Mouse (Mus musculus): ENCODE measurements at regions not wholly inside any gene's neighbourhood (a gene's known extent, or its start where the extent isn't known, plus 50 kb on each side); places are given as distances from the start of the nearest gene placed in this dataset.

DNA sequence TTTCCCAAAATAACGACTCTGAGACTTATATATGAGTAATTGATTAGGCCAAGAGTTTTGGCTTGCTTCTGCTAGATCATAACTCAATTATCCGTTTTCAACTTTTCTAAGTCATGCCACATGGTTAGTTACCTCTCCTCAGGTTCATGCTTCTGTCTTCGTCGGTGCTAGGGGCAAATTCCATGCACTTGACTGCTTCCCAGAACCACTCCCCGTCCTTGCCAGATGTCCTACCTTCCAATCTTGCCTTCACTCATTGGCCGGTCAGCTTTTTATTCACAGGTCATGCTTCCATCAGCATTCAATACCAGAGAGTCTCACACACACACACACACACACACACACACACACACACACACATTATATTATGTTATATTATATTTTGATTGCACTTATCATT lies 66.4 kb upstream of the Arhgap32 start:
- no peak for DNase-seq (ENCODE audit: low read depth, low spot score)

DNA sequence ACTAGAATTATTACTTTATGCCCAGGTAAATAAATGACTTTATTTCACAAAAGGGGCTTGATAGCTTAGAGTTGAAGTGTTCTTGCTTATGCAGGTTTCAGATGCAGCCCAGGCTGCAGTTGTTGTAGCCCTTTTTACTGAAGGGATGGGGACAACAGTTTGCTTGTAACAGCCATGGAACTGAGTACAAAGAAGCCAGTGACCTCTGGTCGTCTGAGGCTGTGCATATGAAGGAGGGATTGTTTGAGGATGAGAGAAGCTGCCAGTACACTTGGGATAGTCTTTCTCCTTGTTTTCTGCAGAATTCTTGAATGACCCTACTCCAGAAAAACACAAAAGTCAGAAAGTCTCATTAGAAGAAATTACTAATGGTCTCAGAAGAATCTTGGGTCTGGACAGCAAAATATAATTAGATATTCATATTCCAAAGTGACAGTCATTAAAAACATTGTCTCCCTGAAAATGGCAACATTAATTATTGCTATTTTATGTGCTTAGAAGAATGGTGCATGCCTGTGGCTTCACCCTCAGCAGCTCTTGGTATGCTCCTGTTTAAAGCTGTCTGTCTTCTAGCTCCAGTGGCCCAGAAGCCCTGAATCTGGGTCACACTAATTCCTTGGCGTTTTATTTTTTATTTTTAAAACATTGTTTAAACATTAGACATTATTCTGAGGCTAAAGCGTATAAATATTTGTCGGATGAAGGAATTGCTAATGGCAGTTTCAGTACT lies 61.9 kb upstream of the Arhgap32 start:
- DNase-seq (ENCODE audit: low read depth, low spot score): no peak

DNA sequence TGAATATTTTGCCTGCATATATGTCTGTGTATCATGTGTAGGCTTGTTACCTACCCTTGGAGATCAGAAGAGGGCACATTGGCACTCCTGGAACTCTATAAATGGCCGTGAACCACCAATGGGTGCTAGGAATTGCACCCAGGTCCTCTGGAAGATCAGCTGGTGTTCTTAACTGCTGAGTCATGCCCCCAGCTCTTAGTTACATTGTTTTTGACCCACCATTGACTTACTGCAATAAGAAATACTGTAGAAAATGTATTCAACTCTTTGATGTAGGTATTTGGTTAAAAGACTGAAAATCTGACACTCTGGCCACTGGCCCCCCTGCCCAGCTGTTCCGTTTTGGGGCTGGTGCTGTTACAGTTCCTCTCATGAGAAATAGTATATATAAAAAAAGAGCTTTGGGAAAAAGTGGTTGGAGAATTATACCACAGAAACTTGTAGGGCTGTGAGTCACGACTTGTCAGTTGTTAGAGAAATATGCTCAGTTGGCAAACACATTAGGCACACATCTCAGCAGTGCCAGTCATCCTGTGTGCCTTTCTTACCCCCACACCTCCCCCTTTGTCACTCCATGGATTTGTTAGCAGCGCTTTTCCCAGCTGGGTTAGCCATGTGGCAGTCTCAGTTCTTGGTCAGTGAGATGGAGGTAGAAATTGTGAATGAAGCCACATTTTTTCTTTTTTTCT lies 58.4 kb upstream of the Arhgap32 start:
- DNase-seq (ENCODE audit: low read depth, low spot score): peak; percentile 87

- DNase-seq (ENCODE audit: low read depth, low spot score): peak; percentile 16
Measured at GRCm38 (mm10) chr9:32062740-32063139, 53.2 kb upstream of the Arhgap32 start.

- DNase-seq (ENCODE audit: low read depth, low spot score): no peak
Measured at GRCm38 (mm10) chr9:32063541-32063940, 52.4 kb upstream of the Arhgap32 start.

GRCm38 (mm10) chr9:32064007-32064550 lies 51.9 kb upstream of the Arhgap32 start:
- DNase-seq (ENCODE audit: low read depth, low spot score): no peak
